Mouse (Mus musculus): ENCODE results near the gene Lsm12.
A peak's percentile ranks its signal among the peaks of the same experiment; 100 is the strongest.
"Not testable (repeated sequence)": the region's sequence is repeated elsewhere in the genome, so short reads cannot be mapped to it uniquely, and the experiment has no call there.

The Lsm12 gene

DNA sequence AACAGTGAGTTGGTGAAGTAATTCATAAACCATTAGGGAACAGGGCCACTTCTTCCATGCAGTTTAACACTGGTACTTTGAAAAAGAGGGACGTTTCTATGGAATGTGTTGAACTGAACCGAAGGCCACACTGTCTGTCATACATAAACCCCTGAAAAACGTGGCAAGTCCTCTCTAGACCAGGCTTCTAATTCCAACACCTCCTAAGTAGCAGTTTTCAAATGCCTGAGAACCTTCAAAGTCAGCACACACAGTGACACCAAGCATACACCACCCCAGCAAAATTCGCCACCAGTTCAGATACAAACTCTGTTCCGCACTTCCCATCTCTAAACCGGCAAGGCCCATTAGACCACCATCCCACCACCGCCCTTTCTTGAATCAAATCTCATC lies 847 bp downstream of the Lsm12 start:
- DNase-seq, result no peak

DNA sequence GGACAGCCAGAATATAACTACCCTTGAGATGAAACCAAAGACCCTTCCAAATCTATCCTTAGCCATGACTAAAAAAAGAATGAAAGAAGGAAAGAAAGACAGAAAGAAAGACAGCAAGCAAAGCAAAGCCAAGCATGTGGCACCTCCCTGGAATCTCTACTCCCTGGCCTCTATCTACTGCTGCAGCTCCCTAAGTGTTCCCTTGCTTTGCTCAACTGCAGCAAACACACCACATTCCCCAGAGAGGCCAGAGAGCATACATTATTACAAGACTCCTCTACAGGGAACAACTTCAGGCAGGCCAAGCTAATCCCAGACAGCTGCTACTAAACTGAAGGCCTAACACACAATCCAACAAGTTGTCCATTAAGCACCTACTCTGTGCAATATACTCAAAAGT lies 5.3 kb downstream of the Lsm12 start:
- no peak for DNase-seq

GRCm38 (mm10) chr11:102168689-102169088 lies 16.4 kb downstream of the Lsm12 start:
- no peak for DNase-seq

GRCm38 (mm10) chr11:102167539-102167938 lies 17.6 kb downstream of the Lsm12 start:
- no peak for DNase-seq

- DNase-seq, result peak; percentile 70
Measured at GRCm38 (mm10) chr11:102165971-102166722, 18.9 kb downstream of the Lsm12 start.

GRCm38 (mm10) chr11:102159781-102160180 lies 25.3 kb downstream of the Lsm12 start:
- DNase-seq, result no peak

GRCm38 (mm10) chr11:102158024-102158423 lies 27.1 kb downstream of the Lsm12 start:
- DNase-seq, result not testable (repeated sequence)

- DNase-seq, result no peak
Measured at GRCm38 (mm10) chr11:102156786-102157089, 28.4 kb downstream of the Lsm12 start.

DNA sequence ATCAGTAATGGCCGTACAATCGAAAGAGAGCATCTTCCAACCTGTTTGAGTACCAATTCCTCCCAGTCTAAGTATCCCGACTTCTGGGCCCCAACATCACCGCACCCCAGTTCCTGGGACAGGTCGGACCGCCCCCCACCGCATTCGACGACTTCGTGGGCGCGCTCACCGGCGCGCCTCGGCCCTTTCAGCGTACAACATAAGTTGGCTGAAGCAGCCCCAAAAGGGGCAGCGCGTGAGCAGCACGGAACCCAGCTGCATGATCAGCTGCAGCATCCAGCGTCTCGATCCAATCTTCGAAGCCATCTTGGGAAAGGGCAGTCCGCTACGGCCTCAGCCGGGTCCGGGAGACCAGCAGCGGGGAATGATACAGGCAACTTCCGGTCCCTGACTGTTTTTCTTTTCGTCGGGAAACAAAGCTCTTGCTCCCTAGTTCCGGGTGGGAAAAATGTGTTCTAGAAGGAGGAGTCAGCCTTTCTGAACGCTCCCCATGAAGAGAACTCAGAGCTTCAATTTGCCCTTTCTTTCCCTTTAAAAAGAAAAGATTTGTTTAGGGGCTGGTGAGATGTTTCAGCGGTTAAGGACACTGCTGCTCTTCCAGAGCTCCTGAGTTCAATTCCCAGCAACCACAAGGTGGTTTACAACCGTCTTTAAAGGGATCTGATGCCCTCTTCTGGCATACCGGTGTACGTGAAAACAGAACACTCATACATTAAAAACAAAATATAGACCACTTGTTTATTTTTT lies 28.9 kb downstream of the Lsm12 start, which contains the start of gene Tmem101:
Gene Tmem101 (minus strand): TSS at position 366 of the 747 bp plus-strand sequence.
- DNase-seq, result peak; percentile 91

- DNase-seq, result no peak
Measured at GRCm38 (mm10) chr11:102147213-102147989, 37.7 kb downstream of the Lsm12 start.

GRCm38 (mm10) chr11:102146531-102146930 lies 38.6 kb downstream of the Lsm12 start:
- DNase-seq, result no peak

DNA sequence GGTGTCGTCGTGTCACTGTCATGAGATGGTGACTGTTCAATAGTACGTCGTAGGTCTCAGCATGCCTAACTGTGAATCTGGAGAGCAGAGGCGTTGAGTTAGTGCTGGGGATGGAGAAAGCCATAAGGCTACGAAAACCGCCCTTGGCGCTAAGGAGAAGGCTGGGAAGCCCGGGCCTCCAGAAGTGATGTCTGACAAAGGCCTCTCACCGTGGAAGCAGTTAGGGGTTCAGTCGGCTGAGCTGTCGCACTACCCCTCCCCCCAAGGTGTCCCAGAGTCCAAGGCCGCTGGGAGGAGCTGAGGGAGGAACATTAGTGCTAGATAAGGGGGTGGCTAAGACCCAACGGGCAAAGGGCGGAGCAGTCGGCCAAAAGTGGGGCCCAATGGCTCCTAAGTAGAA lies 39.1 kb downstream of the Lsm12 start:
- DNase-seq, result no peak

GRCm38 (mm10) chr11:102145471-102146001 lies 39.6 kb downstream of the Lsm12 start, which contains the start of gene Nags:
Gene Nags (plus strand): TSS chr11:102145513.
- DNase-seq, result no peak

- no peak for DNase-seq
Measured at GRCm38 (mm10) chr11:102144957-102145470, 40.1 kb downstream of the Lsm12 start.

DNA sequence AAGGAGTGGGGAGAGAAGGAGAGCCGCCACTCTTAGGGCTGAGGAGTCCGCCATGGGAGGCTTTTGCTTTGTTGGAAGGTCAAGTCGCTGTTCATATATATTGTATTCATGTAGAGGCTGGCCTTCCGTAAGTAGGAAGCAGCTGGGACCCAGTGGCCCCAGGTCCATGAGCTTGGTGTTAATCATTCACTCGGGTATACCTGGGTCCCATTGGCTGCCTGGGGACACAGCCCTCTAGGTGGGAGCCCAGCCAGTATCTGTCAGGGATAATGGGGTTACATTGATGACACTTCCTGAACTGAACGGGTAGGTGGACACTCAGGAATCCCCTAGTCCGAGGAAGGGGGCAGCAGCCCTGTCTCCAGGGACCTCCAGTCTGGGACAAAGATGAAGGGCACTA lies 42.7 kb downstream of the Lsm12 start:
- DNase-seq, result no peak

GRCm38 (mm10) chr11:102140508-102140907 lies 44.6 kb downstream of the Lsm12 start:
- DNase-seq, result no peak

DNA sequence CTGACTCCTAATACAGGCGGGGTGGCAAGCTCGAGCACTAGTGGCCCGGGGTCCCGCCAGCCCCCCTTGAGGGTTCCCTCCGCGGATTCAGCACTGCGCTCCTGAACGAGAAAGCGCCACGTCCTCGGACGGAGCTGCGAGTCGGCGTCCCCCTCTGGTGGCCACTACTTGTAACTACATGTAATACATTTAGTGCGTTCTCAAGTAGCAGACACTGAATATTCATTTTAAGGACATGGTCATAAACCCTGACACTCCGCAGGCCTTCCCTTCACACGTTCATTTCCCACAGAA lies 46.7 kb downstream of the Lsm12 start:
- peak; percentile 44 for DNase-seq

GRCm38 (mm10) chr11:102137625-102138446 lies 47.3 kb downstream of the Lsm12 start:
- no peak for DNase-seq

- DNase-seq, result no peak
Measured at GRCm38 (mm10) chr11:102134516-102134915, 50.6 kb downstream of the Lsm12 start.

- DNase-seq, result no peak
Measured at GRCm38 (mm10) chr11:102117386-102117785, 67.7 kb downstream of the Lsm12 start.

DNA sequence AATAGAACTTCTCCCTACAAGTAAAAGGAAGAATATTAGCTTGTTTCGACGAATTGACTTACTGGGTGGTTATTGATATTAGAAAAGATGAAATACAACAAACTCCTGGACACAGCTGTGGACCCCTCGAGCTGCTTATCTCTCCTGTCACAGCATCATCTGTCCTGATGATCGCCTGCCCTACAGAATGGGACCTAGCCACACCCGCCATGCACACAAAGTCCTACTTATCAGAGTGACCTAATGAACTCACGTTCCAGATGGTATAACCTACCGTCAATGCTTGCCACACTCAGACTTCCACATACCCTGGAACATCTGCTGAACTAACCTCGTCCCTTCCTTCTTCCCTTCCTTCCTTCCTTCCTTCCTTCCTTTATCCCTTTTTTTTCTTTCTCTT lies 68.9 kb downstream of the Lsm12 start:
- no peak for DNase-seq

Measured in layer of hippocampus, adult 9-11 months (tissue).